Mouse (Mus musculus): ENCODE measurements around the gene Mlxipl.

Mlxipl gene

DNA sequence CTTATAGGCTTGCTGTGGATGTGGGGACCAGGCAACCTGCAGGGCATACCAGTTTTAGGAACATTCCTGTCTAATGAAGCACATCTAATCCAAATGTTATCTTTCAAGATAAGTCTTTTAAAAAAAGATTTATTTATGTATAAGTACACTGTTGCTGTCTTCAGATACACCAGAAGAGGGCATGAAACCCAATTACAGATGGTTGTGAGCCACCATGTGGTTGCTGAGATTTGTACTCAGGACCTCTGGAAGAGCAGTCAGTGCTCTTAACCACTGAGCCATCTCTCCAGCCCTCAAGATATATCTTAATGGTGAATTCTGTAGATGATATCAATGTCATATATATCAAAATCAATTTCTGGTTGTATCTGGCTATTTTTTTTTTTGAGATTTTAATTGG lies 56.3 kb downstream of the Mlxipl start:
- no peak for DNase-seq (ENCODE audit: low spot score)

GRCm38 (mm10) chr5:135148715-135149052 lies 59.0 kb downstream of the Mlxipl start:
- DNase-seq (ENCODE audit: low spot score): no peak

DNA sequence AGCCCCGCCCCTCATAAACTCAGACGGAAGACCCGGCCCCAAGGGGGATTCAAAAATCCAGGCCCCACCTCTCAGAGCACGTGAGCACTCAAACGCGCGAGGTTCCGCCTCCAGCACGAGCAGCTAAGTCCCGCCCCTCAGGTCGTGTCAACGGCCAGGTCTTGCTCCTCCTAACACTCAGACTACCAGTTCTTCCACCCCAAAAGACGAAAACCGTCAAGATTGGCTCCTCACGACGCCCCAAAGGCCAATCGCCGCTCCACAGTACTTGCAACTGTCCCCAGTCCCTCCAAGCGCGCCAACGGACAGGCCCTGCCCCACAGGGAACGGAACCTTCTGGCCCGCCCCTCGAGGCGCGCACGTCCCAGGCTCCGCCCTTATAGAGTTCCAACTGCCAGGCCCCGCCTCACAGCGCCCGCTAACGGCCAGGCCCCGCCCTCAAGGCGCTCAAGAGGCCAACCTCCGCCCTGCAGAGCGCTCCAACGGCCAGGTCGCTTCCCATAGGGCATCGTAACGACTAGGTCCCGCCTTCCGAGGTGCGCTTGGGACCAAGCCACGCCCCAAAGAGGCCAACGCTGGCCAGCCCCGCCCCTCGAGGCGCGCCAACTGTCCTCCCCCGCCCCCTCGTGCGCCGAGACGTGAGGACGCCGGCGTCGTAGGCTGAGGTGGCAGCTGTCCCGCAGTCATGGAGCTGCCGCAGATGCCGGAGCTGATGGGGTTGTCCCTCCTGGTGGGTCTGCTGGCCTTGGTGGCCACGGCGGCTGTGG lies 59.5 kb downstream of the Mlxipl start, which contains the start of gene Tbl2:
TSS of gene Tbl2 (plus strand) at position 605 of the 767 bp plus-strand sequence.
- peak; percentile 92 for DNase-seq (ENCODE audit: low spot score)

DNA sequence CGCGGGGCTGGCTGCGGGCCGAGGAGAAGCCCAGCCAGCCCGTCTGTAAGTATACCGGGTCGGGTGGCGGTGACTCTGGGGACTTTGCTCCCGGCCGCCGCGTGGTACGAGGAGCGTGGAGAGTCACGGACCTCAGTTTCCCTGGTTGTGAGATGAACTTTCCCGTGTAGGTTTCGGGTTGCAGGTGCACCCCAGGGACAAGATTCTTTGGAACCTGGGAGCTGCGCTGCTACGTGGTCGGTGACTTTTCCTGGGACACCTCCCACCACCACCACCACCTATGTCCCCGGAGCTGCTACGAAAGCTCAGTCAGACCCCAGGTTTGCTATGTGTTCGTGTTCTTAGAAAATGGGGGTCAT lies 60.1 kb downstream of the Mlxipl start:
- DNase-seq (ENCODE audit: low spot score): no peak

DNA sequence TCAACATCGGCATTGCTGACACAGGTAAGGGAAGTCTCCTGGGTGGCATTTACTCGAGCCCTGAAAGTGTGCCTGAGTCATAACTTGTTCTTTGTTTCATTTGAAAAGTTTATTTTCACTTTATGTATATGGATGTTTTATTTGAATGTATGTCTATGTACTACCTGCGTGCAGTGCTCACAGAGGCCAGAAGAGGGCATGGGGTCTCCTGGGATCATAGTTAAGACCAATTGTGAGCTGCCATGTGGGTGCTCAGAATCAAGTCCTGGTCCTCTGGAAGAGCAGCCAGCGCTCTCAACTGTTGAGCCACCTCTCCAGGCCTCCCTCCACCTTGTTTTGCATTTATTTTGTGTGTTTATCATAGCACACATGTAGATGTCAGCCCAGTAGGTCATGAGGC lies 66.8 kb downstream of the Mlxipl start:
- no peak for DNase-seq (ENCODE audit: low spot score)

DNA sequence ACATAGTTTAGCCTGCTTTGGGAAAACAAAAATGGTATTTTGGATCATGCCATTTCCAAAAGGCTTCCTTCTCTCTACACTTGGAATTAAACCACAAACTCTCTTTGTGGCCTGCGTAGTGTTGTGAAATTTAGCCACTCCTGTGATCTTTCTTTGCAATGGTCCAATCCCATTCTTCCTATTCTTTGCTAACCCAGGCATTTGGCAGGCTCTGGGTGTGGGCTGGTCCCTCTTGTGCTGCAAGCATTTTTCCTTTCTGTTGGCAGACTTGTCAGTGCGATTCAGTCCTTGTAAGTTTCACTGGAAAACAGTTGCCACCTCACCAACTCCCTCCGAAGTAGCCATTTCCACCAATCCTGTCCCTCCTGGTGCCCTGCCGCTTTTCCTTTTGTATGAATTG lies 71.5 kb downstream of the Mlxipl start:
- DNase-seq (ENCODE audit: low spot score): no peak

- DNase-seq (ENCODE audit: low spot score): no peak
These were observed 72.0 kb downstream of the Mlxipl start for GRCm38 (mm10) chr5:135161650-135162049.

DNA sequence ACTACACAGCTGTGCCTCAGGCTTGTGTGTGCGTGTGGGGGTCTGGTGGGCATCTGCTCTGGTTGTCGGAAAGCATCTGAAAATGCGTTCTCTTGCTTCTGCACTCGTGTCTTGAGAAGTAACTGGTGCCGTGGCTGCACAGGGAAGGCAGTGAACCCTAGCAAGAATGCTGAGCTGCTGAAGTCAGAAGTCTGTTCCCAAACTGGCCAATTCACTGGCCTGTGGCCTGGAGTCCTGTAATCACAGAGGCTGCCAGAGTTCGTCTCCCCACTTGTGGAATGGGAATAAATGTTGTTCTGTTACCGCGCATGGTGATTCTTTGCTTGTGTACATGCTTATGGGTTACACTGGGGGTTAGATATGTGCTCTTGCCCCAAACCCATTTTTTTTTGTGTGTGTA lies 72.7 kb downstream of the Mlxipl start:
- DNase-seq (ENCODE audit: low spot score): no peak

- no peak for DNase-seq (ENCODE audit: low spot score)
These were observed 73.1 kb downstream of the Mlxipl start for GRCm38 (mm10) chr5:135162821-135163220.

GRCm38 (mm10) chr5:135166909-135167308 lies 77.2 kb downstream of the Mlxipl start:
- no peak for DNase-seq (ENCODE audit: low spot score)

DNA sequence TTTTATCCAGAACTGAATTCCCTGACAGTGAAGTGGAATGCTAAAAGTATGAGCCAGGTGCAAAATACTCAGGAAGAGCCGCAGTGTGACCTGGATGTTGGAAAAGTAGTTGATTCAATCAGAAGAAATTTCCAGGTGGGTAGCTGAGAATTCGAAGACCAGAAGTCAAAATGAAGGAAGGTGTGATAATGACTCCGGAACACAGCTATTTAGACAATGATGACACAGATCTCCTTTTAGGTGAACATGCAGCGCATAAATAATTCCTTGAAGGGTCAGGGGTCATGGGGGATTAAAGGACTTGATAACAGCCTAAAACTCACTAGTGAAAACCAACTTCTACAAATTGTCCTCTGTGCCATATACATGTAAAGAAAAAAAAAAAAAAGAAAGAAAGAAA lies 77.8 kb downstream of the Mlxipl start:
- no peak for DNase-seq (ENCODE audit: low spot score)

GRCm38 (mm10) chr5:135168063-135169062 lies 78.7 kb downstream of the Mlxipl start, which contains the start of gene Bcl7b:
Gene Bcl7b (plus strand): TSS chr5:135168283.
- peak; percentile 91 for DNase-seq (ENCODE audit: low spot score)

DNA sequence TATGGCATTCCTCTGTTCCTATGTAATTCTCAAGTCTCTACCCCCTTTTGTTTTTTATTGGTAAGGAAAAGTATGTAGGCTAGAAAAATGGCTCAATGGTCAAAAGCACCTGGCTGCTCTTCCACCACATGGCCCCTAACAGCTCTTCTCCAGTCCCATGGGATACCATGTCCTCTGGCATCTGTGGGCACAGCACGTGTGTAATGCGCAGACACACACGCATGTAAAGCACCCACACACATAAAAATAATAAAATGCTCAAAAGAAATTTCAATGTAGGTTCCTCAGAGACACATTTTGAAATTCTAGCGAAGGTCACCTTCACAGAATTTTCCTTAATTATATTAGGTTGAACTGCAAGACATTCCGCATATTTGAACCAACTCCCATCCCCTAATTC lies 79.8 kb downstream of the Mlxipl start:
- no peak for DNase-seq (ENCODE audit: low spot score)

- DNase-seq (ENCODE audit: low spot score): no peak
These were observed 82.1 kb downstream of the Mlxipl start for GRCm38 (mm10) chr5:135171688-135172220.

DNA sequence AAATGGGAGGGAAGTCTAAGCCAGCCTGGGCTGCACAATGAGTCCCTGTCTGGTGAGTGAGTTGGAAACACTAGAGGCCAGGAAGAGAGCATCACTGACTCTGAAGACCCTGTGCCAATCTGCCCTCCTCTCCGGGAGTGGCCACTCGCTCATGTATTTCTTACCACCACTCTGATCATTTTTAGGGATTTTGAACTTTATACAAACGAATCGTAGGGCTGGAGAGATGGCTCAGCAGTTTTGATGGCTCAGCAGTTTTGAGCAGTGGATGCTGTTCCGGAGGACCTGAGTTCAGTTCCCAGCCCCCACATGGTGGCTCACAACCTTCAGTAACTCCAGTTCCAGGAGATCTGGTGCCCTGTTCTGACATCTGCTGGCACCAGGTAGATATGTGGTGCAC lies 83.3 kb downstream of the Mlxipl start:
- no peak for DNase-seq (ENCODE audit: low spot score)

GRCm38 (mm10) chr5:135175086-135175485 lies 85.4 kb downstream of the Mlxipl start:
- no peak for DNase-seq (ENCODE audit: low spot score)

DNA sequence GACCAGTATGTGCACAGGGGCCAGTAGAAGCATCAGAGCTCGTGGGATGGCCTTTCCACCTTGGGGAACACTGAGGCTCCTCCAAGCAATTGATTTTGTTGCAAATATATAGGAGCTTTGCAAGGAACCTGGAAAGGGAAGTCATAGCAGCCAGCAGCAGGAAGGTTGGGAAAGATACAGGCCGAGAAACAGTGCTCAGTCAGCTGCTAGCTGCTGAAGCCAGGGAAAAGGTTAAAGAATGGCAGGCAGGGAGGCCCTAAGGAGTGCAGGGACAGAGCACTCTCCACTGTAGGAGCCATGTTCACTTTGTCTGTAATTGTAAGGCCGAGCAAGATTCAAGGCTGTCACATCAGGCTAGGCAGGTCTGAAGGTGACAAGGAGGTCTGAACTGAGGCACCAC lies 88.8 kb downstream of the Mlxipl start:
- DNase-seq (ENCODE audit: low spot score): no peak

GRCm38 (mm10) chr5:135178996-135179395 lies 89.3 kb downstream of the Mlxipl start:
- no peak for DNase-seq (ENCODE audit: low spot score)

GRCm38 (mm10) chr5:135179616-135180015 lies 89.9 kb downstream of the Mlxipl start:
- DNase-seq (ENCODE audit: low spot score): no peak

DNA sequence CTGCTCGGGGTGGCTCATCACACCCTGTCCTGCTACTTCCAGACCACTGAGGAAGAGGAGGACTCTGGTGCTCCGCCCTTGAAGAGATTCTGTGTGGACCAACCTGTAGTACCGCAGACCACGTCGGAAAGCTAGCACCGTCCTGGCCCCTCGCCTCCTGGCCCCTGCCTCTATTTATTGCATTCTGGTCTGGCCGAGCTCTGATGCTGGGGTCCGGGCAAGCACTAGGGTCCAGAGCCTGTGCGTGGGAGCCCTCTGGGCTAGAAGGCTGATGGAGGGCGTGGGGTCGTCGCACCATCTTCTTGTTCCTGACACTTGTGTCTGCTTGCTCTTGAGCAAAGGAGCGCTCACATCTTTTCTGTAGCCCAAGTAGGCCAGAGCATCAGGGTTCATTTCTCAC lies 91.1 kb downstream of the Mlxipl start:
- no peak for DNase-seq (ENCODE audit: low spot score)

- DNase-seq (ENCODE audit: low spot score): no peak
These were observed 92.1 kb downstream of the Mlxipl start for GRCm38 (mm10) chr5:135181776-135182175.

- DNase-seq (ENCODE audit: low spot score): no peak
These were observed 93.6 kb downstream of the Mlxipl start for GRCm38 (mm10) chr5:135183131-135183861.
